Mouse (Mus musculus) embryonic fibroblast, embryonic 13.5 days (primary cell): ENCODE measurements at regions not wholly inside any gene's neighbourhood (a gene's known extent, or its start where the extent isn't known, plus 50 kb on each side); places are given as distances from the start of the nearest gene placed in this dataset.

Source experiments
- CTCF ChIP-seq: IDR thresholded peaks from 2 replicates; pipeline ENCODE4 v1.5.1; 2011; ENCODE audit warnings: mild to moderate bottlenecking, control low read depth, low read length, moderate library complexity, borderline replicate concordance; ENCODE audit not compliant: insufficient read depth
- POLR2A ChIP-seq: IDR thresholded peaks from 2 replicates; pipeline ENCODE4 v1.6.1; 2011; ENCODE audit warnings: low read depth, mild to moderate bottlenecking, control low read depth, low read length, moderate library complexity

- no peak for TF ChIP-seq CTCF
- no peak for TF ChIP-seq POLR2A
These were observed 133.8 kb upstream of the Six2 start for GRCm38 (mm10) chr17:85821861-85822260.
